Mouse (Mus musculus): ENCODE results near the gene Tmem185b.

- TF ChIP-seq CTCF (IDR thresholded peaks at IDR 0.05; ENCODE audit: insufficient read depth, low read depth, low read length), result no peak
- no peak for TF ChIP-seq POLR2A (IDR thresholded peaks at IDR 0.05; ENCODE audit: insufficient read depth, low read depth, low read length)
Observed at GRCm38 (mm10) chr1:119555651-119556050, 29.7 kb downstream of the Tmem185b start.

Measured in olfactory bulb, adult 2 months (tissue).